Mouse (Mus musculus): ENCODE measurements around the gene Nasp. TPM values are rescaled to one million over a fixed set of nuclear protein-coding genes. Genes with fewer than 3 reads are reported as not detected.
A peak's percentile ranks its signal among the peaks of the same experiment; 100 is the strongest.

Nasp gene
- total RNA-seq, 2 experiments from 2014 or later: 20.3 to 24.6 TPM

DNA sequence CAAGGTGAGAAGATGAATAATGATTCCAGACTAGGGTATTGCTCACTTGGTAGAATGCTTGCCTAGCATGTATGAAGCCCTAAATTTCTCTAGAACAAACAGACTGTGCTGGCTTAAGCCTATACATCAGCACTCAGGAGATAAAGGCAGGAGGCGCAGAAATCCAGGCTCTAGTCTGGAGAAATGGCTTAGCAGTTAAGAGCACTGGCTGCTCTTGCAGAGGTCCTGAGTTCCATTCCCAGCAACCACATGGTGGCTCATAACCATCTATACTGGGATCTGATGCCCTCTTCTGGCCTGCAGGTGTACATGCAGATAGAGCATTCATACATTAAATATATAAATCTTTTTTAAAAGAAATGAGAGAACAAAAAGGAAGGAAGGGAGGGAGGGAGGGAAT, 14.3 kb upstream of the Nasp start:
- DNase-seq (ENCODE audit: low spot score in 2 of 2): no peak

DNA sequence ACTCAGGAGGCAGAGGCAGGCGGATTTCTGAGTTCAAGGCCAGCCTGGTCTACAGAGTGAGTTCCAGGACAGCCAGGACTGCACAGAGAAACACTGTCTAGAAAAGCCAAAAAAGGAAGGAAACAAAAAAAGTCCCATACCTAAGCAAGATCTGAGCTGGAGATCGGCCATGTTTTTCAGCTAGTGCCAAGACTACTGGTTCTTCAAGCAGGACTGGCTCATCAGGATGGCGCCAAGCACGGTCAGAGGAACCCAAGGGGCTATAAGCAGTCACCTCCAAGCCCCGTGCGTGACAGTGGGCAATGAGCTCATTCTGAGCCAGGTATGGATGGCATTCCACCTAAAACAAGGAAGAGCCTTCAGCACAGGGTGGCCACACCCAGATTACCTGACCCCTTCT, 11.1 kb upstream of the Nasp start:
- no peak for DNase-seq (ENCODE audit: low spot score in 2 of 2)

DNA sequence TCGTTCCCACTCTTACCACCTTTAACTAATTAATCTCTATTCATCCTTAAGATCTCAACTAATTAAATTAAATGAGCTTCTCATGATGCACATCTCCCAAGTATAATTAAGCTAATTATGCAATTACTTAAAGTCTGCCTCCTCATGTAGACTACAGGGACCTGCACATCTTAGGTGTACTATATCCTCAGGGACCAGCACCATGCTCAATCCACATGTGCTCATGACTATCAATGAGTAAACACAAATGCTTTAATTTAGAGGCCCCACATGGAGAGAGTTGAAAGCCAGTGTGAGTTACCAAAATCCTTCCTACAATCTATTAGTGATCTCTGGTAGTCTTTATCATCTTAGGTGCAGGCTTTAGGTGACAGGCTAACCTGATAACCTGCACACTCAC, 7.5 kb upstream of the Nasp start:
- DNase-seq (ENCODE audit: low spot score in 2 of 2): no peak

DNA sequence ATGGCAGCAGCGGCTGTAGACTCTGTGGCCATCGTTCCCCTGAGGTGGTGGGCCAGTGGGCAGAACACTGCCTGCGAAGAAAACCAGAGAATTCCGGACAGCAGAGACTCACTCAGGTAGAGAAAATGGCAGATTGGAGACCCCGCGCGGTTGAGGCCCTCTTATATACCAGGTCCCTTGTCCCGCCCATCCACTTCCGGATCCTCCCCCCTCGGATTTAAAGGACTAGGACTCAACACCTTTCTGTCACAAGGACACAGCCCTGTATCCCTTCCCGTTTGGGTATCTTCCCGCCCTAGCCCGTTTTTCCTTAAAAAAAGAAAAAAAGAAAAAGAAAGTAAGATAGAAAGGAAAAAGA, 403 bp downstream of the Nasp start:
- peak; percentile 86 to 88 for DNase-seq (ENCODE audit: low spot score in 2 of 2)

DNA sequence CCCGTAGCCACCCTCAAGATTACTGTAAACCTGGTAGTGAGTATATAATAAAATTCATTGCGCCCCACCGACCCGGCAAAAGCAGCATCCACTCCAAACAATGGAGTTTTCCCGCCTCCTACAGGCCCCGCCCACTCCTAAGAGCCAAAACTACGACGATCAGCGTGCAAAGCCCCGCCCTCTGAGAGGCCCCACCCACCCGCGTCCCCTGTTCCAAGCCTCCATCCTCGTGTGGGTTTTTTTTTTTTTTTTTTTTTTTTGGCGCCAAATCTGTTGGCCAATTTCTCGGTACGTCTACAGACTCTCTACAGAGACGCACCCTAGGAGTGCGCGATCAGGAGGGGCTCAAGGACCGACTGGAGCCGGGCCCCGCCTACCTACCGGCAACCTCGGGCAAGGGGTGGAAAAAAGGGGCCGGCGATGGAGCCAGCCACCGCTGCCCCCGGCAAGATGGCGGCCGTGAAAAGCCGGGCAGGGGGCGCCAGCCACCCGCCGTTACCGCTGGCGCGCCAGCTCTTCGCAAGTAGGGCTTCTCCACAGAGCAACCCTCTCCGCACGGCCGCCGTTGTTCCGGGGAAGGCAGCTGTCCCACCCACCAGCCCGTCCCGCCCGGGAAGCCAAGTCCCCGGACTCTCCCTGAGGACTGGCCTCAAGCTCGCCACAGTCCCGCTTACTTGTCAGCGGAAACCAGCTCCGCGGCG, 933 bp downstream of the Nasp start:
- DNase-seq (ENCODE audit: low spot score in 2 of 2): peak; percentile 72 to 74

DNA sequence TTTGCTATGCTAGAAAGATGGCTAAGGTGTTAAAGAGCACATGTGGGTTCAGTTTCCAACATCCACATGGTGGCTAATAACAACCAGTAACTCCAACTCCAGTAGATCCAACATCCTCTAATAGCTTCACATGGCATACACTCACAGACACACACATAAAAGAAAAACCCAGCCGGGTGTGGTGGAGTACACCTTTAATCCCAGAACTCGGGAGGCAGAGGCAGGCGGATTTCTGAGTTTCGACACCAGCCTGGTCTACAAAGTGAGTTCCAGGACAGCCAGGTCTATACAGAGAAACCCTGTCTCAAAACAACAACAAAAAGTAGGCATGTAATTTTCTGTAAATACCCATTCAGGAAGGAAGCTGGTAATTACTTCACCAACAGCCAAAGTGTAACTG, 2.9 kb downstream of the Nasp start:
- DNase-seq (ENCODE audit: low spot score in 2 of 2): no peak

DNA sequence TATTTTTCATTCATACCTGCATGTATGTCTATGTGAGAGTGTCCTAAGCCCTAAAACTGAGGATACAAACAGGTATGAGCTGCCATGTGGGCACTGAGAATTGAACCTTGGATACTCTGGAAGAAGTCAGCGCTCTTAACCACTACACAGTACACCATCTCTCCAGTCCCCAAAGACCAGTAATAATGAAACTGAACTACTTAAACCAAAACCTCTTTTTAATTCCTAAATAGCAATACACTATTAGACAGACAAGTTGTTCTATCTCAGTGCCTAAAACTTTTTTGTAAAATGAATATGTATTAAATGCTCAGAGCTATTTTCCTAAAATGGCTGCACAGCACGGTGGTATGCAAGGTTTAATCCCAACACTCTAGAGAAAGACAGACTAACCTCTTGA, 12.5 kb downstream of the Nasp start:
- no peak for DNase-seq (ENCODE audit: low spot score in 2 of 2)

DNA sequence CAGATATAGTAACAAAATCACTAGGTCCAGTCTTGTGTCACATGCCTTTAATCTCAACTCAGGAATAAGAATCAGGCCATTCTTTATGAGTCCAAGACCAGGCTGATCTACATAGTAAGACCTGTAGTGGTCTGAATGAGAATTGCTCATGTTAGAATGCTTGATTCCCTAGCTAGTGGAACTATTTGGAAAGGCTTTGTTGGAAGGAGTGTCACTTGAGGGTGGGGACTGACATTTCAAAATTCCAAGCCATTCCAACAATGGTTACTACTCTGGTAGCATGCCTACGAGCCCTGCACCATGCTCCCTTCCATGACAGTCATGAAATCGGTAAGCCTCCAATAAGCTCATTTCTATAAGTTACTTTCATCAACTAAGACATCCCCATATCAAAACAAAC, 15.1 kb downstream of the Nasp start:
- DNase-seq (ENCODE audit: low spot score in 2 of 2): no peak

DNA sequence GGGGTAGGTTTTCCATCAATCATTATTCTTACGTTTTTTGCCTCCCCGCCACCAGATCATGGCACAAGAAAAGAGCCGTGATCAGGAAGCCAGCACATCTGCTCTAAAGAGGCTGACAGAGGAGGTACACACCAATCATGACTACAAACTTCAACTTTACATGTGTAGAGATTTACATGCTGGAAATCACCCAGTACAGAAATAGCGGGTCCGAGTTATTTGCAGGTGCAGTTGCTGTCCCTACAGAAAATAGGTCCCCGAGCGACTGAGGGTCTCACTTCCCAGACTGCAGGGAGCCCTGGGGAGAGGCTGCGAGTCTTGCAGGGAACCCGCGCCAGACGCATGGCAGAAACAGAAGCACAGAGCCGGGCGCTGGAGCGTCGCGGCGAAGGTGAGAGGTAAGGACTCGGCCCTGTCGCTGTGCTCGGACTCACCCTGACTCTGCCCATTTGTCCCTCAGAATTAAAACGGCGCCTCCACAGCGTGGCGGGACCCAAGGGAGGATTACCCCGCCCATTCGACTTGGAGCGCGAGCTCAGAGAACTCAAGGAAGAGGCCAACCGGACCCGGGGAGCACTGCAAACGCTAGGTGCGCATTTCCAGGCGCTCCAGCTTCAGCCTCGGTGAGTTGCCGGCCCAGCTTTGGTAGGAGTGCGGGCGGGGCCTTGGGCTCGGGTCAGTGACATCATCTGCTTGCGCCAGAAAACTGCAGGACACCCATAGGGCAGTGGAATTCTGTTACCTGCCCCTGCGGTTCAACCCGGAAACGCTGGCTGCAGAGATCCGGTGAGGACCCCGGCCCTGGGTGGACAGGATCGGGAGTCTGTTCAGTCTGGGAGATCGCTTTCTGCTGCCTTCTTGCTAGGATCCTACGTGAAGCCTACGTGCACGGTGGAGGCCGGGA, 30.5 kb downstream of the Nasp start:
- DNase-seq (ENCODE audit: low spot score in 2 of 2): peak; percentile 84 to 89

DNA sequence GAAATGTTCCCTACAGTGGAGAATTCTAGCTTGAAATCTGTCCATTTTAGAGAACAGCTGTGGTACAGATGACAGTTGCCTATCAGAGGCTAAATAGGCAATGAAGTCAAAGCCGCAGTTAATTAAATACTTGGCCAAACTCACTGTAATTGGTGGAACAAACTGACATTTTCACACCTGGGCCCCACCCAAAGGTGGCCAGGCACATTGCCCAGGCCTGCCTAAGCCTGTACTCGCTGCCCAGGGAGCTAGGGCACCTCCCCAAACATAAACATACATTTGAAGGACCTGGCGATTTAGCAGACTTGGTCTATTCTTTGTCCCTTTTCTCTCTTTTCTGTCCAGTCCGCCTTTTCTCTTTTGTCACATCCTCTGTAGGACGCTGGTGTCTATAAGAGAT, 31.4 kb downstream of the Nasp start, which contains the start of gene Ccdc17:
Gene Ccdc17 (plus strand): TSS at position 276 of the 400 bp plus-strand sequence.
- no peak for DNase-seq (ENCODE audit: low spot score in 2 of 2)

DNA sequence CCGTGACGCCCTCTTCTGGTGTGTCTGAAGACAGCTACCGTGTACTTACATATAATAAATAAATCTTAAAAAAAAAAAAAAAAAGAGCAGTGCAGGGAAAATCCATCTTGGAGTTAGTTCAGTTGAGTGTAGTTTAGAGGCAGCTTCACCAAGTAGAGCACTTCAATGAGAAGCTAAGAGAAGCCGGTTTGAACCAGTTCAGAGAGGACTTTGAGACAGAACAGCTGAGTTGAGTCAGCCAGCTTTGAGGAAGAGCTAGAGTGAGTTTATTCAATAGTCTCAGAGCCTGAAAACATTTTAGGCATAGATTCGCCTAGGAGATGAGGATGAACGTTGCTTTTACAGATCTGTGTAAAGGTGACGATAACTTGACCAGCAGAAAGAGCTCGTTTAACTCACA, 31.9 kb downstream of the Nasp start:
- no peak for DNase-seq (ENCODE audit: low spot score in 2 of 2)

DNA sequence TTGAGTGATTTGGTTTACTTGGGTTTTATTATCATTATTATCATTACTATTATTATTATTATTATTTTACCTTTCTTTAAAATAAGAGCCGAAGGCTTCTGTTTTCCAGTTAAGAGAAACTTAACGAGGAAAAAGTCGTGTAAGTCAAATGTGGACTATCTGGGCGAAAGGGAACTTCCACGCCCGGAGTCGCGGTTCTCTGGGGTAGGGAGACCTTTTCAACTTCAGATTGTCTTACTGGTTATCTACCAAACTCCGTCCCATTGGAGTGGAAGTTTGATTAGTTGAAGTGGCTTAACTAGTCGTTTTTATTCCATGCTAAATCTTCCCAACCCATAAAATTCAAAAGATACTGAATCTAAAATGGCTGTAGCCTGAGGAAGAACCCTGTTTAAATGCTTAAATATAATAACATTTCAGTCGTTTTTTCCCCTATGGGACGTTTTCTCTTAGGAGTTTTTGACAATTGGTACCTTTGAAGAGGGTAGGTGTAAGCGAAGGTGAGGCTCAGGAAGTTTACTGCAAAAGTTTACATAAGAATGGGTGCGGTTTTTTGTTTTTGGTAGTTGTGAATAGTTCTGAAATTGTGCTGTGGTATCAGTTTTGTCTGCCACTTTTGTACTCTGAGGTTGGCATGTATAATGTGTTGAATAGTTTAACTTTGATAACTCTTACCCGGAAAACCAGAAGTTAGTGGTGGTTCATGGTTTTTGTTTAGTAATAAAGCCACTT, 69.4 kb downstream of the Nasp start:
- DNase-seq (ENCODE audit: low spot score in 2 of 2): no peak

DNA sequence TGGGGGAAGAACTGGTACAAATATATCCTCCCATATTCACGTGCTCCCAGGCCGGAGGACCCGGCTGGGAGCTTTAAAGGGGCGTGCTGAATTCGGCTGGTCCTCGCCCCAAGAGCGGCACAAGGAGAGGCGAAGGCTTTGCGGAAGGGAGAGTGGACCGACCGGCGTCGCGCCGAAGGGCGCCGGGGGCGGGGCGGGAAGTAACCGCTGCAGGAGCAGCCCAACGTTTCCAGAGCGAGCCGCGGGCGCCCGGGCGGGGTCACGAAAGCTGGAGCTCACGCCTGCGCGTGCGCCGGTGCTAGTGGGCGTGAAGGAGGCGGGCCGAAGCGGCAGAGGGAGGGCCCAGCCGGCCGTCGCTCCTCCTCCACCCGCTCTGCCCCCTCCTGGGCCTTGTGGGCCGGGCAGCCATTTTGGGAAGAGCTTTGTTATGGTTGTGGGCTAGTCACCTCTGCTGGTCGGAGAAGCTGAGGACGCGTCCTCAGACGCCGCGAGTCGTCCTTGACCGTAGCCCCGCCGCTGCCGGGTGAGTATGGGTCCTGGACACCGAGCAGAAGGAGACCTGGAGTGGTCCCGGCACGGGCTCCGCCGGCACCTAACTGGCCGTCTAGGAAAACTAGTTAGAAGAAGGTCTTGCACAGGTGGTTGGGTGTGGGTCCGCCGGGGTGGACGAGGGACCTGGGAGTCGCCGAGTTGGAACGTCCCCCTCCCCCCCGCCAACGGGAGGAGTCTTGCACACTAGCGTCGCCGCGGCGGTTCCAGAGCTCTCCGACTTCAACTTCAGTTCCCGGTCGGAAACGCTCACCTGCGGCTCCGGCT, 70.2 kb downstream of the Nasp start, which contains the start of gene Gpbp1l1:
Gene Gpbp1l1 (plus strand): TSS at position 353 of the 816 bp plus-strand sequence.
- peak; percentile 98 for DNase-seq (ENCODE audit: low spot score in 2 of 2)

DNA sequence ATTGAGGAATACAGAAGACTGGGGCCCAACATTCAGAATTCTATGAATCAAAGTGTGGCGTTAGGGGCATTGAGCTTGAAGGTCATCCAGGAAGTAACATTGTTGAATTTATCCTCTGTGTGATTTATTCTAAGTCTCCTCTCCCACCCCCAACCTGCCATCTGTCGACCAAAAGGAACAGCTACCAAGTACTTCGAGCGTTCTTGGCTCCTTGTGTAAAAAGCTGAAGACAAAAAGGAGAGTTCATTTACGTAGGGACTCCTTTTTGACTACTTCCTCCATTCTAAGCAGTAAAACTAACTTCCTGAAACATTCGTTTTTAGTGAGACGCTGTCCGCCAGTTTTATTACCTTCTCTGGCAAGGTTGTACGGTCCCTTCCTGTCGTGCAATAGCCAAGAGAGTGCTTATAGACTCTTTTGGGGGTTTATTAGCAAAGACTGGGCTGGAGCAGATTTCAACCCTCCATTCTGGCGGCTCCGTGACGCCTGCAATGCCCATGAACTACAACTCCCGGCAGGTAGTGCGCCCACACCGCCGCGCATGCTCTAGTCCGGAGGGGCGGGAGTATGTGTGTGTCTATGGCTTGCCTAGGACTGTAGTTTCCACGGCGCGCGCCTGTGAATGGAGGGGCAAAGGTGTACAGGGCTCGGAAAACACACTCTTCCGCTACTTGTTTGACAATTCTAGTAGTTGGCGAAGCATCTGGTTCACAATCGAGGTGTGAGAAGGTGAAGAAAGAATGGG, 71.0 kb downstream of the Nasp start:
- peak; percentile 88 to 91 for DNase-seq (ENCODE audit: low spot score in 2 of 2)

DNA sequence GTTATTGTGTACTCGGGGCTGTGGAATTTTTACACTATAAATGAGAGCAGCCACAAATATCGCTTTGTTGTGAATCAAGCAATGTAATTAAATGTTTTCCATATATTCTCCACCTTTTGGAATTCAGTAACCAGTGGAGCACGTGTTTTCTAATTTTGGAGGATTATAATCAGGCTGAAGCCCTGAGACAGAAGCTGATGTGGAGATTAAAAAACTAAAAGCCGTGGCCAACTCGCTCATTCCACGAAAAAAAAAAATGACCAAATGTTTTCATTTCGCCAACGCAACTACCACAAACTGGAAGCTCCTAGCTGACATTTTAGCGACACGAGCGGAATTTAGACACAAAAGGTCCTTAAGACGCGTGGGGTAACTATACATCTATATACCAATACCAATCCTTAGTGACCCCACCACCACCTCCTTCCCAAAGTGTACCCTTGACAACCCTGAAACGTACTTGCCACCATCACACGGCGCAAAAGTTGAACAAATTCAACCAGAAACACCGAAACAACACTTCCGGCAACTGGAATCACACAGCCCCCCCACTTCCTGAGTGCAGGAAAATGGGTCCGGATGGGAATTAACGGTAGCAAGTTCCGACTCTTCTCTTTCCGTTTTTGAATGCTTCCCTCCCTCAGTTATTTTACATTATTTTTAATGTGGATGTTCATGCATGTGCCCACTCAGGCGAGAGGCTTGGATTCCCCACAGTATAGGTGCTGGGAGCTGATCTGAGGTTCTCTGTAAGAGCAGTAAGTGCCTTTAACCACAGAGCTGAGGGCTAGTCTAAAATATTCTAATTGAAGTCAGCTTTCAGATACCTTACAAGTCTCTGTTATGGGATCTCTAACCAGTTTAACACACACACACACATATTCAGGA, 72.1 kb downstream of the Nasp start, which contains the start of gene Tmem69:
Gene Tmem69 (minus strand): TSS at position 524 of the 888 bp plus-strand sequence.
- peak; percentile 71 to 77 for DNase-seq (ENCODE audit: low spot score in 2 of 2)

DNA sequence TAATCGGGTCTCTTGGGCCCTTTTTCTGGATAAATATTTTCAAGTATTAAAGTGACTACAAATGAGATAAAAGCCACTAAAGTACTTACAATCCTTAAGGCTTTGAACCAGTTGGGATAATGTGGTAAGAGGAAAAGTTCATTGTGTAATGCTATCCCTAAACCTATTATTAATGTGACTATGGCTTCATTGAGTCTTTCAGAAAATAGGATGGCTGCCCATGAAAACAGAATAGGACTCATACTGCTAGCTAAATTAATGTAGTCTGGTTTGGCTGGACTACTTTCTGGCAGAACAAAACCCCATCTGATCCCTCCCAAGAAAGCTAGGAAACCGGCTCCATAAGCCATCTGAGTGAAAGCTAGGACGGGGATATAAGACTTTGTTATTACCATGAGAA, 74.7 kb downstream of the Nasp start:
- no peak for DNase-seq (ENCODE audit: low spot score in 2 of 2)

All from adrenal gland, adult 18-20 months (tissue).